Mouse (Mus musculus): ENCODE data around the gene Greb1.

DNA sequence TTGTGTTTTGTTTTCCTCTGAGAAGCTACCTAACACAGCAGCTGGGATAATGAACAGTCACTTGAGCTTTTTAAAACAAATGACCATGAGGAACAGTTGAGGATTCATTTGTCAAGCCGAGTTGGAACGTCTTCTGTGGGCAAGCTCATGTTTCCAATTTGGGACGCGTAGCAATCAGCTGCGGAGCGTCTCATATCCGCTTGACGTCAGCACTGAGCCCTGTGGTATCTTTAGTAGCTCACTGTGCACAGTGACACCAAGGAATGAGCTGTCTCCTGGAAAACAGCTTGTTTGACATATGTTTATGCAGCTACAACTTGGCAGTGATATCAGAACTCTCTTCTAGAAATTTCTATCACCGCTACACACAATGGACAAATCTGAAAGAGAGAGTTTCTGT, 35.5 kb upstream of the Greb1 start:
- TF ChIP-seq CTCF (IDR thresholded peaks at IDR 0.05; ENCODE audit: low read depth): no peak
- no peak for TF ChIP-seq EP300 (IDR thresholded peaks at IDR 0.05; ENCODE audit: low read depth)

Data from liver, embryonic 14.5 days (tissue).